Mouse (Mus musculus) thymus, postnatal 25 days (tissue): ENCODE measurements around the gene Smarcc2.

Experiments
- DNase-seq: peaks from one replicate; pipeline ENCODE4 v3.0.0; 2022

Smarcc2 gene

DNA sequence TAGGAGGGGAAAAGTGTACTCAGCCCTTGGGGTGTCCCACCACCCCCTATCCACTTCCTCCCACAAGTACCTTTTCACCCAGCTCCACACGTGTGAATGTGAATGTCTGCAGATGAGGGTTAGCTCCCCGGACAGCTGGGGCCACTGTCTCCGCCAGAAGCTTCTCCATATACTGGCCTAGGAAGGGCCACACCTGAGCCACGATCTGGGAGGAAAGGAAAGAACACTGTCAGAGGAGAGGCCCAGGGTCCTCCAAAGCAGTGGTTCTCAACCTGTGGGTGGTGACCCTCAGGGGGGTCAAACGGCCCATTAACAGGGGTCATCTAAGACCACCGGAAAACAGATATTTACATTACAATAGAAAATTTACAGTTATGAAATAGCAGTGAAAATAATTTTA is 63.3 kb downstream of the Smarcc2 start:
- DNase-seq: no peak

GRCm38 (mm10) chr10:128524111-128524731 is 65.2 kb downstream of the Smarcc2 start:
- peak; percentile 59 for DNase-seq

DNA sequence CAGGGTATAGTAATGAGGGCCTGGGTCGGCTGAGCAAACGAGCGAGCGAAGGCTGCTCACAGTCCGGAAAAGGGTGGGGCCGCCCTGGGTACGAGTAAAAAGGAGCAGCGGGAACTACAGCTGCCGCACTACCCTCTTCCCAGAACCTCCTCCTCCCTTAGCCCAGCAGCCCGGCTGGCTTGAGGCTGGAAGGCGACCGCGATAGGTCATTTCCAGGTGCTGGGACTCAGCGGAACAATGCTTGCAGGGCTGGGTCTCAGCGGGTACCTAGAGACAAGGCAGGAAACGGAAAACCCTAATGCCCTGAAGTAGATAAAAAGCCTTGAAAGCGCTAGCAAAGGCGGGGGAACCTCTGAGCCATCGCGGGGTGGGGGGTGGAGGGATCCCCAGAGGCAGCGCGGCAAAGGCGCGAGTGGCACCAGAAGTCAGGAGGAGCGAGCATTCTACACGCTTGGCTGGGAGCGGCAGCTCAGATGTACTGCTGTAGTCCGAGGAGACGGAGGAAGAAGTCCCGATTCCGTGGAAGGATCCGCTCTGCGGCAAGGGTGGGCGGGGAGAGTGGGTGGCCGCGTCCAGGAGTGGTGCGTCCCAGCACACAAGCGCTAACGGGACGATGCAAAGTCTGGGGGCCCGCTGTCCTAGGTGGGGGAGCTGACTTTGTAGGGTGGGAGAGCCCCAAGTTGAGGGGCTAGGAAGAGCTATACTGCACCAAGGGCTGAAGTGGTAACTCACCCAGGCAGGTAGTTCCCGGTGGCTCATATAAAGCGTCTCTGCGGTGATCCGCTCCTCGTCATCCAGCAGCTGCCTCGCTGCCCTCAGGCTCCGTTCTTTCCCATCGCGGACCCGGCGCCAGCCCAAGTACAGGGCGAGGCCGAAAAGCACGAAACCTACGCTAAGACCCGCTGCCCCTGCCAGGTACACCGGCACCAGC is 65.9 kb downstream of the Smarcc2 start:
- DNase-seq: peak; percentile 79

GRCm38 (mm10) chr10:128525671-128526308 is 66.7 kb downstream of the Smarcc2 start, which contains the start of gene Esyt1:
Gene Esyt1 (minus strand): TSS chr10:128525871.
- peak; percentile 88 for DNase-seq

- no peak for DNase-seq
These were observed 67.6 kb downstream of the Smarcc2 start for GRCm38 (mm10) chr10:128526366-128527356.

DNA sequence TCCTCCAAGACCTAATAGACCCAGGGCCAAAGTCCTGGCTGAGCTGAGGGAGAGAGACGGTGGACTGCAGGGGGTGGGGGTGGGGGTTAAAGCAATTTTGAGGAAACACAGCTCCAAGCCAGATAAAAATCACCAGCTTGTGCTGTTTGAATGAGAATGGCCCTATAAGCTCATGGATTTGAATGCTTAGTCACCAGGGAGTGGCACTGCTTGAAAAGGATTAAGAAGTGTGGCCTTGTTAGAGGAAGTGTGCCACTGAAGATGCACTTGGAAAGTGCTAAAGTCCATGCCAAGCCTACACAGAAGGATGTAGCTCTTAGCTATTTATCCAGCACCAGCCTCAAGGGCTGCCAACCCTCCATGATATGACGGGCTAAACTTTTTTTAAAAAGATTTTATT is 76.2 kb downstream of the Smarcc2 start:
- no peak for DNase-seq

- no peak for DNase-seq
These were observed 76.7 kb downstream of the Smarcc2 start for GRCm38 (mm10) chr10:128535624-128536265.

DNA sequence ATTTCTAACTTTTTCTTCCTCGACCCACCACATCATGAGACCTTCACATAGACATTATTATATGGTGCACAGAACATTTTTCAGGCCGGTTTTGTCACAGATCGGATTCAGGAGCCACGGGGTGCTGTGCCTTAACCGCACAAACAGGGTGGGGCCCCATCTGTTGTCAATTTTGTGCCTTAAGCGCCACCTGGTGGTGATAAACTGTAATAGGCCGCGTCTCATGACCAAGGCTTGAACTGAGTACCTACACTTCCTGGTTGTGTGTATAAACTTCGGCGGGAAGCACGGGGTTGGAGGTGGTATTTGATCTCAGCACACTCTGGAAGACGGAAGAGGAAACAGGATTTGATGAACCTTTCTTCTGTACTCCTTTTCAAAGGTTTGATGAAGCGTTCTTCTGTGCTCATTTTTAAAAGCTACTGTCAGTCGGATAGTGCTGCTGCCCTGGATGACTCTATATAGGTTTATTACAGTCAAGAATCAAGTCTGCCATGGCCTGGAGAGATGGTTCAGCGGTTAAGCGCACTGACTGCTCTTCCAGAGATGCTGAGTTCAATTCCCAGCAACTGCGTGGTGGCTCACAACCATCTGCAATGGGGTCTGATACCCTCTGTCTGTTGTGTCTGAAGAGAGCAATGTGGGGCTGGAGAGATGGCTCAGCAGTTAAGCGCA is 77.4 kb downstream of the Smarcc2 start:
- DNase-seq: peak; percentile 95

GRCm38 (mm10) chr10:128538340-128538870 is 79.4 kb downstream of the Smarcc2 start:
- DNase-seq: no peak
